Mouse (Mus musculus): ENCODE data around the gene Kdm6a. TPM values are rescaled to one million over a fixed set of nuclear protein-coding genes. Genes with fewer than 3 reads are reported as not detected.

The Kdm6a gene
- polyA plus RNA-seq, 1 experiment from 2014 or later = 15.8 TPM

DNA sequence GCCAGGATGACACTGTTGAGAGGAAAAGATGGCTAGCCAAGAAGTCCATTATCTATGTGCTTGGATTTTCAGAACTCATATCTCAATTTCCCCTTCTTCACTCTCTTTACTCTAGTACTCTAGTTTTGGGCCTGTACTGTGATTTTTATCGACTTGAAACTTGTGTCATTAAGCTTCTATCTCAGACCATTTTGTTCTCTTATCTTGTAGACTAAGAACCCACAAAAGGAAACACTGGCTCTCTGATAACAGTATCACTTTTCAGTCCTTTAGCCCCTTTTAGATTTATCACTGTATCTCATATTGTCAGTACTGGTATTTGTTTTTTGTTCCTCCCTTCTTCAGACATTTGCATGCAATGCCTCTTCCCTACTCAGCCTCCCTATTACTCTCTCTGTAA is 17.1 kb downstream of the Kdm6a start:
- H3K9ac ChIP-seq (replicated peaks) = no peak overlapping the region
- no peaks in the 10 kb centered on the region for H3K36me3 ChIP-seq
- no peak overlapping the region for H3K4me2 ChIP-seq
- no peaks in the 10 kb centered on the region for H3K27me3 ChIP-seq (replicated peaks)
- H3K4me1 ChIP-seq = no peaks in the 10 kb centered on the region
- H3K27ac ChIP-seq (replicated peaks) = no peak overlapping the region
- no peak for ATAC-seq (ENCODE audit: low FRiP score)
- no peak overlapping the region for H3K4me3 ChIP-seq (replicated peaks)
- H3K9me3 ChIP-seq (replicated peaks) = no peaks in the 10 kb centered on the region
- 79% methylated on average over 1 of the region's 1 CpGs for WGBS

- Histone ChIP-seq H3K4me2 (no peak overlapping the region), H3K4me3 (replicated peaks) (no peak overlapping the region), H3K27ac (replicated peaks) (no peak overlapping the region), H3K27me3 (replicated peaks) (no peaks in the 10 kb centered on the region), H3K9ac (replicated peaks) (no peak overlapping the region), H3K36me3 (no peaks in the 10 kb centered on the region), H3K9me3 (replicated peaks) (no peaks in the 10 kb centered on the region), H3K4me1 (no peaks in the 10 kb centered on the region)
- ATAC-seq (ENCODE audit: low FRiP score) = no peak
Measured at GRCm38 (mm10) chrX:18187203-18187602, 24.8 kb downstream of the Kdm6a start.

DNA sequence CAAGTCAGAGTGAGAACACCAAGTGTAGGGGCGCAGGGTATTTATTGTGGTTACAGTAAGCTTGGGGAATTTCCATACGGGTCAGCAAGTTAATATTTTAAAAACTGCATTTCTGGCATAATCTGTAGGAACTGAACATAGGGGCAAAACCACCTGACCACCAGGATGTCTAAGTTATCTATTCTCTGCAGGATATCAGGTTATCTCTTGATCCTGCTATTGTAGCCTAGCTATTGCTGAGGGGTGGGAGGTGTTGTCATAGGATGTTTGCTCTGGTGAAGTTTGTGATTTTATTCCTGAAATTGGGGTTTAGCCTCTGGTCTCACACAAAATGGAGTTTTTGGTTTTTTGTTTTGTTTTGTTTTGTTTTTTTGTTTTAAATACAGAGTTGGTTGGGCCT is 25.9 kb downstream of the Kdm6a start:
- H3K4me2 ChIP-seq = no peak overlapping the region
- no peak overlapping the region for H3K4me3 ChIP-seq (replicated peaks)
- H3K4me1 ChIP-seq = no peaks in the 10 kb centered on the region
- no peak overlapping the region for H3K27ac ChIP-seq (replicated peaks)
- no peaks in the 10 kb centered on the region for H3K27me3 ChIP-seq (replicated peaks)
- WGBS = 94% methylated on average over 2 of the region's 2 CpGs
- no peak for ATAC-seq (ENCODE audit: low FRiP score)
- H3K9ac ChIP-seq (replicated peaks) = no peak overlapping the region
- no peaks in the 10 kb centered on the region for H3K9me3 ChIP-seq (replicated peaks)
- H3K36me3 ChIP-seq = no peaks in the 10 kb centered on the region

- no peak for ATAC-seq (ENCODE audit: low FRiP score)
- WGBS = 89% methylated on average over 1 of the region's 1 CpGs
Measured at GRCm38 (mm10) chrX:18239572-18239971, 77.2 kb downstream of the Kdm6a start.

DNA sequence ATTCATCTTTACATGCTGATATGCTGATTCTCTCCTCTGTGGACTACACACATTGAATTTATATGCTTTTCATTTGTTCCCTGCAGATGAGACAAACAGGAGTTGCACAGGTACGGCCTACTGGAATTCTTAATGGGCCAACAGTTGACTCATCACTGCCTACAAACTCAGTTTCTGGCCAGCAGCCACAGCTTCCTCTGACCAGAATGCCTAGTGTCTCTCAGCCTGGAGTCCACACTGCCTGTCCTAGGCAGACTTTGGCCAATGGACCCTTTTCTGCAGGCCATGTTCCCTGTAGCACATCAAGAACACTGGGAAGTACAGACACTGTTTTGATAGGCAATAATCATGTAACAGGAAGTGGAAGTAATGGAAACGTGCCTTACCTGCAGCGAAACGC is 88.2 kb downstream of the Kdm6a start:
- peaks cover 11% of the 10 kb centered on the region for H3K36me3 ChIP-seq
- no peak overlapping the region for H3K27ac ChIP-seq (replicated peaks)
- no peak overlapping the region for H3K4me2 ChIP-seq
- no peak overlapping the region for H3K9ac ChIP-seq (replicated peaks)
- H3K9me3 ChIP-seq (replicated peaks) = no peaks in the 10 kb centered on the region
- H3K27me3 ChIP-seq (replicated peaks) = no peaks in the 10 kb centered on the region
- no peak overlapping the region for H3K4me3 ChIP-seq (replicated peaks)
- no peaks in the 10 kb centered on the region for H3K4me1 ChIP-seq
- ATAC-seq (ENCODE audit: low FRiP score) = no peak
- 94% methylated on average over 4 of the region's 4 CpGs for WGBS

More at GRCm38 (mm10) chrX:18239572-18239971, 77.2 kb downstream of the Kdm6a start:
- Histone ChIP-seq H3K27ac (replicated peaks) (no peak overlapping the region), H3K9me3 (replicated peaks) (no peaks in the 10 kb centered on the region), H3K4me1 (no peaks in the 10 kb centered on the region), H3K9ac (replicated peaks) (no peak overlapping the region), H3K4me2 (no peak overlapping the region), H3K4me3 (replicated peaks) (no peak overlapping the region), H3K36me3 (peaks cover 5% of the 10 kb centered on the region), H3K27me3 (replicated peaks) (no peaks in the 10 kb centered on the region)

DNA sequence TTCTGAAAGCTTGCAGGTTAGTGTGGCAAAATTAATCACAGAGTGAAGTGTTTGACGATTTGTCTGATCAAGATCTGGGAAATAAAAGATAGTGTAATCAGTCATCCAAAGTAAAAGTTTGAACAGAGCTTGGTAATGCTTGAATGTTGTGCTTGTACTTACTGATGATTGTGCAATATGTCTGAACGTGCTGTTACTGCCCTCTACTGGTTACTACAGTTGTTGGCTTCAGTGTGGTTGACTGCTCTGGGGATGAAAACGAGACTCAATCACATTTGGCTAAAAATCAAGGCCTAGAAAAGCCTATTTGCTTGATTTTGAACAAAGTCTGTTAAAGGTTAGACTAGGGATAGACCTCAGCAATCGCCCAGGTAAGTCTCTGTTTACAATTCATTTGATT is 92.4 kb downstream of the Kdm6a start:
- Histone ChIP-seq H3K27me3 (replicated peaks) (no peaks in the 10 kb centered on the region), H3K27ac (replicated peaks) (no peak overlapping the region), H3K4me3 (replicated peaks) (no peak overlapping the region), H3K4me2 (no peak overlapping the region), H3K4me1 (no peaks in the 10 kb centered on the region), H3K9ac (replicated peaks) (no peak overlapping the region), H3K9me3 (replicated peaks) (no peaks in the 10 kb centered on the region), H3K36me3 (peaks cover 16% of the 10 kb centered on the region)
- ATAC-seq (ENCODE audit: low FRiP score) = peak; percentile 83; the same call in 1 of the 2 replicates
- 55% methylated on average over 4 of the region's 4 CpGs for WGBS

DNA sequence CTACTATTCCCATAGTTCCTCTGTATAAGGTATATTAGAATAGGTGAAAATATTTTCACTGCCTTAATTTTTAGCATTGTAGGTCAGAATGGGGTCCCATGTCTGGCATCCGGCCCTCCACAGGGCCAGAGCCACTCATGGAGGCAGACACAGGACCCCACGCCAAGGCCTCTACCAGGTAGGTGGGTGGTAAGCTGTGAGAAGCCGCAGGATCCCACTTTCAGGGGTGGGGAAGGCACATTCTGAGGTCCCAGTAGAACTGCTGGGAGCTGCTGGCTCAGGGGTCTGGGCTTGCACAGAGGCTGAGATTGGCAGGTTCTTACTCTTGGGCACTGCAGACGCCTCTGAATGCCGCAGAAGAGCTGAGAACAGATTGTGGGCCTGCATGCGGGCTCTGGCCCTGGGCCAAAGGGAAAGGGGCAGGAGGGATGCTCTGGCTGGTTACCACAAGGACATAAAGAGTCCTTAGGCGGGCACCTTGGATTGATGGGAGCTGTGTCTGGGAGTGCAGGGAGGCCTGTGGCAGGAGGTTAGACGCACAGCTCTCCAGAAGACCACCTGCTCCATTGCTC is 95.9 kb downstream of the Kdm6a start:
- no peak overlapping the region for H3K27ac ChIP-seq (replicated peaks)
- no peak overlapping the region for H3K4me3 ChIP-seq (replicated peaks)
- no peaks in the 10 kb centered on the region for H3K27me3 ChIP-seq (replicated peaks)
- peaks cover 9% of the 10 kb centered on the region; the same call in 1 of the 2 replicates for H3K36me3 ChIP-seq
- no peaks in the 10 kb centered on the region for H3K4me1 ChIP-seq
- no peak for ATAC-seq (ENCODE audit: low FRiP score)
- 85% methylated on average over 8 of the region's 8 CpGs for WGBS
- H3K9ac ChIP-seq (replicated peaks) = no peak overlapping the region
- no peak overlapping the region for H3K4me2 ChIP-seq
- H3K9me3 ChIP-seq (replicated peaks) = no peaks in the 10 kb centered on the region

- WGBS = 86% methylated on average over 5 of the region's 5 CpGs
- ATAC-seq (ENCODE audit: low FRiP score) = no peak
- H3K27me3 ChIP-seq (replicated peaks) = no peaks in the 10 kb centered on the region
- H3K4me3 ChIP-seq (replicated peaks) = no peak overlapping the region
- H3K27ac ChIP-seq (replicated peaks) = no peak overlapping the region
- H3K4me1 ChIP-seq = no peaks in the 10 kb centered on the region
- H3K9ac ChIP-seq (replicated peaks) = no peak overlapping the region
- no peak overlapping the region for H3K4me2 ChIP-seq
- H3K9me3 ChIP-seq (replicated peaks) = no peaks in the 10 kb centered on the region
- no peaks in the 10 kb centered on the region for H3K36me3 ChIP-seq
Measured at GRCm38 (mm10) chrX:18278561-18278960, 116.2 kb downstream of the Kdm6a start.

- H3K9ac ChIP-seq (replicated peaks) = no peak overlapping the region
- no peaks in the 10 kb centered on the region for H3K27me3 ChIP-seq (replicated peaks)
- no peak overlapping the region for H3K4me3 ChIP-seq (replicated peaks)
- H3K4me2 ChIP-seq = no peak overlapping the region
- no peak for ATAC-seq (ENCODE audit: low FRiP score)
- no peaks in the 10 kb centered on the region for H3K36me3 ChIP-seq
- no peaks in the 10 kb centered on the region for H3K9me3 ChIP-seq (replicated peaks)
- H3K4me1 ChIP-seq = no peaks in the 10 kb centered on the region
- H3K27ac ChIP-seq (replicated peaks) = no peak overlapping the region
Measured at GRCm38 (mm10) chrX:18280134-18280533, 117.8 kb downstream of the Kdm6a start.

Other genes with a start within 250 kb of the Kdm6a start
- not detected in 2 replicates for gene Dusp21, start 16.7 kb upstream of the Kdm6a start, polyA plus RNA-seq (2015; fragmentation: Nextera tagmentation; extraction: Ambion mirVana)

Measured in neural tube, embryonic 15.5 days (tissue).